Mouse (Mus musculus) G1E (cell line): ENCODE data around the gene G6pc3.

Experiments
- CTCF ChIP-seq: IDR thresholded peaks from 2 replicates; pipeline ENCODE4 v1.5.1; 2012; ENCODE audit warnings: low read depth, low read length, inconsistent platforms, mixed read lengths
- GATA1 ChIP-seq: IDR thresholded peaks from 2 replicates; pipeline ENCODE4 v1.6.1; 2012; ENCODE audit warnings: borderline replicate concordance, low read length, inconsistent platforms, mixed read lengths
- GATA2 ChIP-seq: IDR thresholded peaks from 2 replicates; pipeline ENCODE4 v1.6.1; 2012; ENCODE audit warnings: low read depth, low read length, inconsistent platforms, borderline replicate concordance
- POLR2AphosphoS5 ChIP-seq: IDR thresholded peaks from 2 replicates; pipeline ENCODE4 v1.6.1; 2012; ENCODE audit warnings: low read depth, low read length, inconsistent platforms; ENCODE audit not compliant: insufficient replicate concordance
- TAL1 ChIP-seq: conservative IDR thresholded peaks from 2 replicates; pipeline ENCODE4 v1.6.1; 2012; ENCODE audit warnings: low read depth, low read length, inconsistent platforms, mixed read lengths

GRCm38 (mm10) chr11:102156786-102157089, 32.7 kb upstream of the G6pc3 start:
- TF ChIP-seq CTCF (no peak), GATA1 (no peak), GATA2 (no peak), TAL1 (no peak), POLR2AphosphoS5 (no peak)
